Mouse (Mus musculus) hindbrain, embryonic 15.5 days (tissue): ENCODE measurements around the gene Osbpl2. TPM values are rescaled to one million over a fixed set of nuclear protein-coding genes. Genes with fewer than 3 reads are reported as not detected.

Source experiments
- ATAC-seq: fragments of 200-750 bp; cut with Nextera tagmentation; 2 replicates; pipeline ENCODE4 v1.8.0; 2017; ENCODE audit warnings: low read depth, moderate number of reproducible peaks, moderate TSS enrichment; ENCODE audit not compliant: low FRiP score
- H3K27ac ChIP-seq: fragments of 300-500 bp; sonication (generic); replicated peaks from 2 replicates; pipeline ENCODE4 v1.5.1; 2015; ENCODE audit warnings: mild to moderate bottlenecking, inconsistent platforms
- H3K27me3 ChIP-seq: fragments of 300-500 bp; sonication (generic); 2 replicates; pipeline ENCODE4 v1.6.1; 2015; ENCODE audit warnings: control low read depth, inconsistent platforms
- H3K36me3 ChIP-seq: fragments of 300-500 bp; sonication (generic); 2 replicates; pipeline ENCODE4 v1.6.1; 2015; ENCODE audit warnings: control low read depth, inconsistent platforms
- H3K4me1 ChIP-seq: fragments of 300-500 bp; sonication (generic); replicated peaks from 2 replicates; pipeline ENCODE4 v1.6.1; 2015; ENCODE audit warnings: control low read depth, inconsistent platforms
- H3K4me2 ChIP-seq: fragments of 300-500 bp; sonication (generic); 2 replicates; pipeline ENCODE4 v1.6.1; 2015; ENCODE audit warnings: moderate library complexity, mild to moderate bottlenecking, inconsistent platforms
- H3K4me3 ChIP-seq: fragments of 300-500 bp; sonication (generic); 2 replicates; pipeline ENCODE4 v1.5.1; 2015; ENCODE audit warnings: mild to moderate bottlenecking, inconsistent platforms
- H3K9ac ChIP-seq: fragments of 300-500 bp; sonication (generic); 2 replicates; pipeline ENCODE4 v1.6.1; 2015; ENCODE audit warnings: inconsistent platforms
- H3K9me3 ChIP-seq: fragments of 300-500 bp; sonication (generic); 2 replicates; pipeline ENCODE4 v1.6.1; 2016; ENCODE audit warnings: control low read depth, inconsistent platforms
- WGBS: fragments of 180-500 bp; shearing (Covaris S2); methylation state at CpG from one replicate; pipeline ENCODE4 v1.1.7; 2015; 5-methylcytosine and 5-hydroxymethylcytosine counted together
- polyA plus RNA-seq: library from polyadenylated mRNA; unstranded; fragments of >200 nt; fragmentation: Nextera tagmentation; extraction: Ambion mirVana; gene quantifications from 2 replicates; pipeline ENCODE4 v1.2.1, GENCODE M21; 2015

Osbpl2 gene
- polyA plus RNA-seq, 1 experiment from 2014 or later, result 72.7 TPM

DNA sequence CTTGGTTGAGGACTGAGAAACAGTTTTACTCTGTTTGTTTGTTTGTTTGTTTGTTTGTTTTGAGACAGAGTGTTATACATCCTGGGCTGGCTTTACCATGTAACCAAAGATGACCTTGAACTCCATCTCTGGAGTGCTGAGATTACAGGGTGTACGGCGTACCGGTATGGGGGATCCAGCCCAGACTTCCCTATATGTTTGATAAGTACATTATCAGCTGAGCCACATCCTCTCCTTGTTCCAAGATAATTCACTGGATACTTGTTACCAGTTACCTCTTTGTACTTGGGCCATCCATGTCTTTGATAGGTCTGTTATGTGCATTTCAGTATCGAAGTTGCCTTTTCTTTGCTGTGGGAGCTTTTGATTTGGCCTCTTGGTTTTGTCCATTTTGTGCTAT lies 14.1 kb downstream of the Osbpl2 start:
- Histone ChIP-seq H3K4me3 (no peak overlapping the region), H3K27ac (no peak overlapping the region), H3K27me3 (no peaks in the 10 kb centered on the region), H3K4me2 (no peak overlapping the region), H3K4me1 (no peaks in the 10 kb centered on the region), H3K9ac (no peak overlapping the region), H3K9me3 (no peaks in the 10 kb centered on the region), H3K36me3 (peaks cover 6% of the 10 kb centered on the region; the same call in 1 of the 2 replicates)
- 93% methylated on average over 4 of the region's 4 CpGs for WGBS
- no peak for ATAC-seq

DNA sequence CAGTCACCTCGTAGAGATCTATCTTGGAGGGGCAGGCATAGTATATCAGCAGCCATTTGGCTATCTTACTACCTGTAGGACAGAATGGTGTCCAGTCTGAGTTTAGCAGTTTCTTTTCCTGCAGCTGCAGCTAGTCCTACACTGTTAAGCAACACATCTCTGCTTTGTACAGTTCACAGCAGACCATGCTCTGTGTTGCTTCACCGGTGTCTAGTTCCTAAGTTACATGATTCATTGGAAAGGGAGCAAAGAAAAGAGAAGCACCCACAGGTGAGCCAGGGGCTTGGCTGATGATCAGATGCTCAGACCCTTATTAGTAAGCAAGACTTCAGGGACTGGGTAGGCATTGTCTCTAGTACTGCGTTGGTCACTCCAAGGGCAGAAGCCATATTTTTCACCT lies 14.8 kb downstream of the Osbpl2 start:
- Histone ChIP-seq H3K4me1 (no peaks in the 10 kb centered on the region), H3K27me3 (no peaks in the 10 kb centered on the region), H3K4me2 (no peak overlapping the region), H3K36me3 (peaks cover 11% of the 10 kb centered on the region; the same call in 1 of the 2 replicates), H3K4me3 (no peak overlapping the region), H3K9me3 (no peaks in the 10 kb centered on the region), H3K9ac (no peak overlapping the region), H3K27ac (no peak overlapping the region)
- WGBS, result 88% methylated on average over 3 of the region's 3 CpGs
- no peak for ATAC-seq

DNA sequence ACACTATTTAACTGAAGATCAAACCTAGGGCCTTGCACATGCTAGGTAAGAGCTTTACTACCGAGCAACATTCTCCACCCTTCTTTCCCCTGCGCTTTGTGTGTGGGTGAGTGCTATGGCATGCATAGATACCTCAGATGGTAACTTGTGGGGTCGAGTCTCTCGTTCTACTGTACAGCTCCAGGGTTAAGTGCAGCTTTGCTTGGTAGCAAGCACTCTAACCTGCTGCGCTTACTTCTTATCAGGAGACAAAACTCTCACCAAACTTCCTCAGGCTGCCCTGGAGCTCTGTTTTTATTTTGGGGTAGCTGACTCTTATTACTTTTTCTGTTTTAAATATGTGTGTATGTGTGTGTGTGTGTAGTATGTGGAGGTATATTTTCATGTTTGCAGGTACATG lies 16.3 kb downstream of the Osbpl2 start:
- Histone ChIP-seq H3K27ac (no peak overlapping the region), H3K9me3 (no peaks in the 10 kb centered on the region), H3K36me3 (peaks cover 23% of the 10 kb centered on the region), H3K4me1 (no peaks in the 10 kb centered on the region), H3K9ac (no peak overlapping the region), H3K27me3 (no peaks in the 10 kb centered on the region), H3K4me3 (no peak overlapping the region), H3K4me2 (no peak overlapping the region)
- no peak for ATAC-seq
- WGBS, result 84% methylated on average over 5 of the region's 5 CpGs

DNA sequence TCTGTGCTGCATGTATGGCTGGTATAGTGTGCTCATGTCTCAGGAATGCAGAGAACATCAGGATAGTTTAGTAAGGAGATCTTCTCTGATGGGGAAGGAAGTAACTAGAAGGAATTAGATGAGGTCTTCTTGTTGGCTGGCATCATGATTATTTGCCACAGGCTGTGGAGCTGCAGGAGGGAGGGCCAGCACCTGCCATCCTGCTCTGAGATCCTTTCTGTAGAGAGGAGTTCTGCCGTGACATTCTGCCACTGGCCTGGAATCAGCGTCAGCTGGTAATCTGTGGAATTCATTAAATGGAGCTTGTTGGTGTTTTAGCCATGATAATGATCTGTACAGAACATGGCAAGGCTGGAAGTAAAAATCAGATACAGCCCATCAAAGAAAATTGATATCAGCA lies 27.0 kb downstream of the Osbpl2 start:
- H3K9me3 ChIP-seq, result no peaks in the 10 kb centered on the region
- WGBS, result 70% methylated on average over 2 of the region's 2 CpGs
- H3K4me1 ChIP-seq, result no peaks in the 10 kb centered on the region
- no peak overlapping the region for H3K9ac ChIP-seq
- no peak for ATAC-seq
- H3K4me3 ChIP-seq, result no peak overlapping the region
- no peak overlapping the region for H3K27ac ChIP-seq
- H3K4me2 ChIP-seq, result no peak overlapping the region
- H3K36me3 ChIP-seq, result peaks cover 81% of the 10 kb centered on the region
- H3K27me3 ChIP-seq, result no peaks in the 10 kb centered on the region

DNA sequence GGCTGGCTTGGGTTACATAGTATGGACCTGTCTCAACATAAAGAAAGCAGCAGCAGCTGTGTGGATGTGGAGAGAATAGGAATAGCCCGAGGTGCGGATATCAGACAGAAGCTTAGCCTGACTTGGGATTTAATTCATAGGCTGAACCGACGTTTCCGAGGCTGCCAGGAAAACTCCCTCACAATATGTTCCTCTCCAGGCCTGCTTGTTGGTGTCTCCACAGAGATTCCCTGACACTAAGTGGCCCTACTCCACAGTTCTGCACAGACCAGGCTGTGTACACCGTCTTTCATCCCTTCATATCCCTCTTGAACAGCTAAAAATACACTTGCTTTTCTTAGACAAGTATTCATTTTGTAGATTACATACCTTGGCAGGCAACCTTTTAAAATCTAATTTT lies 28.3 kb downstream of the Osbpl2 start:
- WGBS, result 88% methylated on average over 6 of the region's 6 CpGs

DNA sequence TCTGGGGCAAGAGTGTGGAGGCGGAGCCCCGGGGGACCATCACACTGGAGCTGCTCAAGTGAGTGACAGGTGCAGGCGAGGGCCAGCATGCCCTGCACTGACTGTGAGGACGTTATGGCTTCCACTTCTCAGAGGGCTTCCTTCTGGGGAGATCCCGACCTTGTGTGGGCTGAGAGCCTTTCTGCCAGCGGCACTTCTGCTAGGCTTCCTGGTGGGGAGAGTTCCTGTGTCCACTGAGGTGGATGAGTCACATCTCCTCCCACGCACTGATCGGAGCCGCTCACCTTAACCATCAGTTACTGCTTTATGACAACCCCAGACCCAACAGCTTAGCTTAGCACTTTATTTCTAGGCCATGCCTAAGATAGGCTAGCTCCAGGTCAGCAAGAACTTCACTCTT lies 29.4 kb downstream of the Osbpl2 start:
- Histone ChIP-seq H3K9me3 (no peaks in the 10 kb centered on the region), H3K36me3 (peaks cover 82% of the 10 kb centered on the region)

More for the DNA sequence above, 28.3 kb downstream of the Osbpl2 start:
- H3K4me2 ChIP-seq, result no peak overlapping the region
- H3K4me3 ChIP-seq, result no peak overlapping the region
- H3K4me1 ChIP-seq, result no peaks in the 10 kb centered on the region
- H3K9ac ChIP-seq, result no peak overlapping the region
- H3K27ac ChIP-seq, result no peak overlapping the region
- ATAC-seq, result no peak
- peaks cover 78% of the 10 kb centered on the region for H3K36me3 ChIP-seq
- H3K27me3 ChIP-seq, result no peaks in the 10 kb centered on the region
- H3K9me3 ChIP-seq, result no peaks in the 10 kb centered on the region

DNA sequence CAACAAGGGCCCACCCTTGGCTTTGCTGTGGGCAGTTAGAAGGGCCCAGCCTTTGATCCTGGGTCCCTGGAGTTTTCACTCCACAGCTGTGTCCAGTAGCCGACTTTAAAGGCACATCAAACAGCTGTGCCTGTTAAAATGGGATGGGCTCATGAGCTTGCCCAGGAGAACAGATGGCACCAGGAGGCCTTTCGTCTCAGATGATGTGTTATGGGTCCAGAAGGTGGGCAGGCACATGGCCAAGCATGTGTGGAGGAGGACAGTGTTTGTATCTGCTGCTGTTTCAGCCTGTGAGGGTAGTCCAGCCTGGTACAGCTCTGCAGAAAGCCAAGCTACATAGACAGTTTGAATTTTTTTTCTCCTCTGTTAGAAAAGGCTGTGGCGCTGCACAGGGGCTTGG lies 35.7 kb downstream of the Osbpl2 start:
- H3K27ac ChIP-seq, result no peak overlapping the region
- H3K4me1 ChIP-seq, result no peaks in the 10 kb centered on the region
- H3K9me3 ChIP-seq, result no peaks in the 10 kb centered on the region
- H3K4me2 ChIP-seq, result no peak overlapping the region
- peaks cover 81% of the 10 kb centered on the region for H3K36me3 ChIP-seq
- ATAC-seq, result no peak
- H3K9ac ChIP-seq, result no peak overlapping the region
- WGBS, result 66% methylated on average over 3 of the region's 3 CpGs
- no peaks in the 10 kb centered on the region for H3K27me3 ChIP-seq
- no peak overlapping the region for H3K4me3 ChIP-seq

More for the DNA sequence above, 29.4 kb downstream of the Osbpl2 start:
- H3K27me3 ChIP-seq, result no peaks in the 10 kb centered on the region
- no peaks in the 10 kb centered on the region for H3K4me1 ChIP-seq
- no peak overlapping the region for H3K27ac ChIP-seq
- ATAC-seq, result no peak
- 86% methylated on average over 9 of the region's 9 CpGs for WGBS
- H3K9ac ChIP-seq, result no peak overlapping the region
- no peak overlapping the region for H3K4me3 ChIP-seq
- no peak overlapping the region for H3K4me2 ChIP-seq

DNA sequence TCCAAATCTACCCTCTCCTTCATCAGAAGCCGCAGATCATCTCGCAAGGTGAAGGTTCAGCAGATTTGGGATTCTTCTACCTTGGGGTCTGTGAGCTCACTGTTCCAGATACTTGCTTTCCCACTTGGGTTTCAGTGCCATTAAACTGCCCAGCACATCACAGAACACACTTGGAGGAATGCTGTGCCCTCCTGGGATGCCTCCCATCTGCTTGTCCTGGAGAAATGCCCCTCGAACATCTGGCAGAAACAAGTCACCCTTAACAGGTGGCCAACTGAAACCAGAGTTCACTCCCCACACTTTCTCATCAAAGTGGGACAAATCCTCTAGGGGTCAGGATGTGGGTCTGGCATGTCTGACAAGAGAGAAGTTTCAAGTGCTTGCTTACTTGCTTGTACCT lies 39.5 kb downstream of the Osbpl2 start:
- no peak overlapping the region for H3K9ac ChIP-seq
- H3K27ac ChIP-seq, result no peak overlapping the region
- H3K4me3 ChIP-seq, result no peak overlapping the region
- no peaks in the 10 kb centered on the region for H3K4me1 ChIP-seq
- no peaks in the 10 kb centered on the region for H3K27me3 ChIP-seq
- no peak for ATAC-seq
- H3K36me3 ChIP-seq, result peaks cover 75% of the 10 kb centered on the region
- 94% methylated on average over 3 of the region's 3 CpGs for WGBS
- no peak overlapping the region for H3K4me2 ChIP-seq
- no peaks in the 10 kb centered on the region for H3K9me3 ChIP-seq

DNA sequence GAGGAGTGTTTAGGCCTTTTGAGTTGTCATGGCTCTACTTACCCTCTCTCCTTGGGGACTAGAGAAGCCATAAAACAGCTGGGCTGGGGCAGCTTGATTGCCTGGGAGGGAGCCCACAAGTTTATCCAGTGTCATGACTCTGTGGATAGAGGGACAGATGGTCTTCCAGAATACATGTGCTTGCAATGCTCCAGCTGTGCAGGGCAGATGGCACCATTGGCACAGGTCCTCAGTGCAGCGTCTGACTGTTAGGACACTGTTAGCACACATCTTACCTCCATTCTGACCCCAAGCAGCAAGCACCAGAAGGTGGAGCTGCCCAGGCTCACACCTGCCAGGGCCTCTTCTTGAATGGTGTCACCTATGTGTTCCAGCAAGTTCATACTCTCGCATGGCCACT lies 46.7 kb downstream of the Osbpl2 start:
- 72% methylated on average over 2 of the region's 2 CpGs for WGBS
- Histone ChIP-seq H3K4me2 (no peak overlapping the region), H3K27ac (no peak overlapping the region), H3K36me3 (peaks cover 24% of the 10 kb centered on the region), H3K4me1 (peaks cover 5% of the 10 kb centered on the region), H3K9me3 (no peaks in the 10 kb centered on the region), H3K27me3 (no peaks in the 10 kb centered on the region), H3K9ac (no peak overlapping the region), H3K4me3 (no peak overlapping the region)
- no peak for ATAC-seq

DNA sequence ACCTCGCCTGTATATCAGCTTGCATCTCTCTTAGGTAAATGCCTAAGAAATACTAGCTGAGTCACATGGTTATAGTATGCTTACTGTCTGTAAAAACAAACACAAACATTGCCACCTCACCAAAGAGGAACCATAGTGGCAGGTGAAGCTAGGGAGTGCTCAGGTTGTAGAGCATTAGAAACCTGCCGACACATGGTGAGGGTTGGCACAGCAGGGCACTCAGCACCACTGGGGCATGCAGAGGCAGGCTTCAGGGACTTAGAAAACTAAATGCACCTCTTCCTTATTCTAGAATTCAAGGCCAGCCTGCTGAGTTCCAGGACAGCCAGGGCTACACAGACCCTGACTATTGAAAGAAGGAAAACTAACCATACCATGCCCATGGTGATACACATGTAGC lies 47.8 kb downstream of the Osbpl2 start:
- Histone ChIP-seq H3K27me3 (no peaks in the 10 kb centered on the region), H3K4me1 (peaks cover 8% of the 10 kb centered on the region)
- WGBS, result 81% methylated on average over 2 of the region's 2 CpGs

DNA sequence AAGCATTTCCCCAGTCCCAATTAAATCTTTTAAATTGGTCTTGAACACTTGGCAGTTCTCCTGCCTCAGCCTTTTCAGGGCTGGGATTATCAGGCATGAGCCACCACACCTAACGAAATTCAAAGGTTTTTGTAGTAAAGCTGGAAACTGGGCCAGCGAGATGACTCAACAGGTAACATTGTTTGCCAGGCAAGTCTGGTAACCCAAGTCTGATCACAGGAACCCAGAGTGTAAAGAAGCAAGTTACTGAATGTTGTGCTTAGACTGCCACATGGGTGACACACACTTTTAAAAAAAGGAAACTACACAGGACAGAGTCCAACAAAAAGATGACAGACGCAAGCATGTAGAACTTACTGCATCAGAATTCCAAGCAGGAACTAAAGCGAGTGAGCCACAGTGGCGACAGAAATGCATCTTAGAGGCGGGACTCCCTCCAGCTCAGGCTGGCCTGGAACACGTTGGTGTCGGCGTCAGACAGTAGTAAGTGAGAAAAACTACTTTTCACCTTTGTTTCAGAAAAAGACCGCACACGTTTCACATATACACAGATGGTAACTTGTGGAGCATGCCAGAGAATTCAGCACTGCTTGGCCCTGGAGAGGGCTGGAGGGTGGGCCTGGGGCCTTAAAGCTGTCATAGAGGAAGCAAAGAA lies 51.2 kb downstream of the Osbpl2 start:
- peak overlapping the region; percentile 72 for H3K4me2 ChIP-seq
- peaks cover 17% of the 10 kb centered on the region for H3K36me3 ChIP-seq
- H3K9ac ChIP-seq, result no peak overlapping the region
- no peak overlapping the region for H3K27ac ChIP-seq
- no peak for ATAC-seq
- no peaks in the 10 kb centered on the region for H3K9me3 ChIP-seq
- H3K4me3 ChIP-seq, result peak overlapping the region; percentile 99; the same call in 1 of the 2 replicates
- peaks cover 29% of the 10 kb centered on the region for H3K4me1 ChIP-seq
- no peaks in the 10 kb centered on the region for H3K27me3 ChIP-seq
- WGBS, result 87% methylated on average over 11 of the region's 11 CpGs

More for the DNA sequence above, 47.8 kb downstream of the Osbpl2 start:
- Histone ChIP-seq H3K9ac (no peak overlapping the region), H3K4me3 (no peak overlapping the region), H3K36me3 (peaks cover 19% of the 10 kb centered on the region), H3K9me3 (no peaks in the 10 kb centered on the region), H3K4me2 (no peak overlapping the region), H3K27ac (no peak overlapping the region)
- ATAC-seq, result no peak

DNA sequence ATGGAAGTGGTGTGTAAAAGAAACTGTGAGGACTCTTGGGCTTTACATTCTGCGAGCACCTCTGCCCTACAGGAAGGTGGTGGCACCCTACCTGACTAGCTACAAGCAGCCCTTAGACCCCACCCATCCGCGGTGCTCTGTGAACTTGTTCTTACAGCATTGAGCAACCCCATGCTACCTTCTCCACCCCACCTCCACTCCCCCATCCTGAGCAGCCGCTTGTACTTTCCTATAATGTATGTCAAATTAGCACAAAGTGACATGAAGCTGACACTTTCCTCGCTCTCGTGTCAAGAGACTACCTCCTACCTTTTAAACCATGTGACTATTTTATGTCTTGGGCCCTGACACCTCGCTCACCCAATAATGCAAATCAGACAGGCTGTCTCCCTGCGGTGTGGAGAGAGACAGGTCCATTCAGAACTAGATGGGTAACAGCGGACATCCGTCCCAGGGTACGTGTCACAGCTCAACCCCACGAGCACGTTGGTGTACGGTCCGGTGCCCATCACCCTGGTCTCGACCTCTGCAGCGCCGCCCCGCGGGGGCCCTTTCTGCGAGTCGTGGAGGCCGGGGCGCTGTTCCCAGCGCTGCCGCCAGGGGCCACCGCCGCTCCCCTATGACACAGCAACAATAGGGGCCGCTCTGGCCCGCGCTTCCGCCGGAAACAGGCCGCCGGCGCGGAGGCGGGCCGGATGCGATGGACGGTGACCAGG lies 51.9 kb downstream of the Osbpl2 start, which contains the start of gene Adrm1:
Adrm1 (plus strand) TSS at position 680 of the 716 bp plus-strand sequence.
- Histone ChIP-seq H3K4me1 (peaks cover 29% of the 10 kb centered on the region), H3K9ac (peak within 1 kb of the TSS; percentile 98), H3K9me3 (no peaks in the 10 kb centered on the region), H3K27me3 (no peaks in the 10 kb centered on the region), H3K36me3 (peaks cover 23% of the 10 kb centered on the region), H3K4me2 (peak within 1 kb of the TSS; percentile 76), H3K27ac (peak within 1 kb of the TSS; percentile 96), H3K4me3 (peak within 1 kb of the TSS; percentile 99)
- ATAC-seq, result peak; percentile 99
- 6% methylated on average over 41 of the region's 41 CpGs for WGBS
